Mouse (Mus musculus): Measurements from ENCODE around the gene Alyref.

- no peak for TF ChIP-seq CTCF (IDR thresholded peaks at IDR 0.05)
- no peak for TF ChIP-seq EP300 (IDR thresholded peaks at IDR 0.05)
These were observed 18.0 kb downstream of the Alyref start for GRCm38 (mm10) chr11:120580190-120580589.

All from lung, postnatal 0 days (tissue).